Mouse (Mus musculus) heart, embryonic 16.5 days (tissue): Measurements from ENCODE around the gene Thada. TPM values are rescaled to one million over a fixed set of nuclear protein-coding genes. Genes with fewer than 3 reads are reported as not detected.
"Not testable (repeated sequence)": the region's sequence is repeated elsewhere in the genome, so short reads cannot be mapped to it uniquely, and the experiment has no call there.

Experiments
- ATAC-seq: fragments of 200-750 bp; cut with Nextera tagmentation; replicated peaks from 2 replicates; pipeline ENCODE4 v1.8.0; 2017; ENCODE audit warnings: moderate number of reproducible peaks; ENCODE audit not compliant: insufficient read depth, low FRiP score; ENCODE audit errors: extremely low read depth
- H3K27ac ChIP-seq: fragments of 300-500 bp; sonication (generic); 2 replicates; pipeline ENCODE4 v1.5.1; 2014; ENCODE audit warnings: mild to moderate bottlenecking, low read length, control low read depth, moderate library complexity
- H3K27me3 ChIP-seq: fragments of 300-500 bp; sonication (generic); 2 replicates; pipeline ENCODE4 v1.6.1; 2014; ENCODE audit warnings: low read length, mixed read lengths; ENCODE audit not compliant: control insufficient read depth, insufficient read depth
- H3K36me3 ChIP-seq: fragments of 300-500 bp; sonication (generic); 2 replicates; pipeline ENCODE4 v1.6.1; 2014; ENCODE audit not compliant: control insufficient read depth, insufficient read depth
- H3K4me1 ChIP-seq: fragments of 300-500 bp; sonication (generic); 2 replicates; pipeline ENCODE4 v1.6.1; 2014; ENCODE audit warnings: low read length, mixed read lengths; ENCODE audit not compliant: control insufficient read depth, insufficient read depth
- H3K4me2 ChIP-seq: fragments of 300-500 bp; sonication (generic); 2 replicates; pipeline ENCODE4 v1.6.1; 2014; ENCODE audit warnings: low read depth, mild to moderate bottlenecking, control low read depth, low read length
- H3K4me3 ChIP-seq: fragments of 300-500 bp; sonication (generic); 2 replicates; pipeline ENCODE4 v1.5.1; 2014; ENCODE audit warnings: mild to moderate bottlenecking, control low read depth, low read length
- H3K9ac ChIP-seq: fragments of 300-500 bp; sonication (generic); 2 replicates; pipeline ENCODE4 v1.6.1; 2014; ENCODE audit warnings: low read length, control low read depth
- H3K9me3 ChIP-seq: fragments of 300-500 bp; sonication (generic); replicated peaks from 2 replicates; pipeline ENCODE4 v1.6.1; 2016; ENCODE audit warnings: low read length; ENCODE audit not compliant: control insufficient read depth
- WGBS: fragments of 180-500 bp; shearing (Covaris S2); extraction: QIAGEN DNeasy Blood & Tissue Kit; methylation state at CpG from one replicate; pipeline ENCODE4 v1.1.7; 2014; 5-methylcytosine and 5-hydroxymethylcytosine counted together
- polyA plus RNA-seq: library from polyadenylated mRNA; unstranded; fragments of >200 nt; fragmentation: Nextera tagmentation; extraction: Ambion mirVana; gene quantifications from 2 replicates; pipeline ENCODE4 v1.2.1, GENCODE M21; 2015

Gene Thada
- polyA plus RNA-seq, 1 experiment from 2014 or later, result 4.8 TPM

- Histone ChIP-seq H3K9ac (peak overlapping the region; percentile 90), H3K4me2 (peak overlapping the region; percentile 99), H3K4me1 (peaks cover 33% of the 10 kb centered on the region), H3K27ac (peak overlapping the region; percentile 99), H3K4me3 (peak overlapping the region; percentile 85)
- WGBS, result 0% methylated on average over 13 of the region's 37 CpGs
- not testable (repeated sequence) for H3K36me3 ChIP-seq, H3K9me3 ChIP-seq, H3K27me3 ChIP-seq
- peak; percentile 26 for ATAC-seq
Observed at GRCm38 (mm10) chr17:84187264-84187663, 278.7 kb downstream of the Thada start.

- Histone ChIP-seq H3K9ac (peak overlapping the region; percentile 88), H3K27ac (peak overlapping the region; percentile 86), H3K36me3 (no peaks in the 10 kb centered on the region; the same call in 1 of the 2 replicates), H3K4me2 (peak overlapping the region; percentile 76), H3K9me3 (no peaks in the 10 kb centered on the region), H3K4me3 (peak overlapping the region; percentile 65), H3K4me1 (peaks cover 30% of the 10 kb centered on the region), H3K27me3 (no peaks in the 10 kb centered on the region)
- WGBS, result 2% methylated on average over 79 of the region's 80 CpGs
- no peak for ATAC-seq
Observed at GRCm38 (mm10) chr17:84186451-84187202, 279.4 kb downstream of the Thada start.

GRCm38 (mm10) chr17:84185581-84186450, 280.2 kb downstream of the Thada start:
- Histone ChIP-seq H3K36me3 (no peaks in the 10 kb centered on the region), H3K27ac (peak overlapping the region; percentile 86), H3K9me3 (no peaks in the 10 kb centered on the region), H3K4me2 (peak overlapping the region; percentile 76), H3K9ac (peak overlapping the region; percentile 88), H3K27me3 (no peaks in the 10 kb centered on the region), H3K4me3 (peak overlapping the region; percentile 65), H3K4me1 (peaks cover 36% of the 10 kb centered on the region)
- no peak for ATAC-seq
- WGBS, result 1% methylated on average over 94 of the region's 108 CpGs

GRCm38 (mm10) chr17:84185011-84185411, 281.0 kb downstream of the Thada start:
- H3K36me3 ChIP-seq, result no peaks in the 10 kb centered on the region
- H3K27ac ChIP-seq, result peak overlapping the region; percentile 82
- H3K27me3 ChIP-seq, result no peaks in the 10 kb centered on the region
- H3K4me1 ChIP-seq, result peaks cover 42% of the 10 kb centered on the region
- WGBS, result 5% methylated on average over 7 of the region's 7 CpGs
- peak overlapping the region; percentile 65 for H3K4me3 ChIP-seq
- peak overlapping the region; percentile 76 for H3K4me2 ChIP-seq
- H3K9me3 ChIP-seq, result no peaks in the 10 kb centered on the region
- ATAC-seq, result no peak
- peak overlapping the region; percentile 88 for H3K9ac ChIP-seq

GRCm38 (mm10) chr17:84183291-84183781, 282.7 kb downstream of the Thada start:
- Histone ChIP-seq H3K9me3 (no peaks in the 10 kb centered on the region), H3K4me2 (peak overlapping the region; percentile 66), H3K27me3 (no peaks in the 10 kb centered on the region), H3K4me1 (peaks cover 33% of the 10 kb centered on the region), H3K9ac (peak overlapping the region; percentile 67), H3K4me3 (peak overlapping the region; percentile 40), H3K36me3 (no peaks in the 10 kb centered on the region), H3K27ac (peak overlapping the region; percentile 86)
- ATAC-seq, result no peak
- 3% methylated on average over 12 of the region's 12 CpGs for WGBS

GRCm38 (mm10) chr17:84182311-84183271, 283.4 kb downstream of the Thada start:
- no peaks in the 10 kb centered on the region for H3K36me3 ChIP-seq
- H3K9me3 ChIP-seq, result no peaks in the 10 kb centered on the region
- 36% methylated on average over 16 of the region's 16 CpGs for WGBS
- H3K4me3 ChIP-seq, result peak overlapping the region; percentile 40
- H3K4me1 ChIP-seq, result peaks cover 33% of the 10 kb centered on the region
- peak overlapping the region; percentile 86 for H3K27ac ChIP-seq
- peak overlapping the region; percentile 67 for H3K9ac ChIP-seq
- ATAC-seq, result no peak
- H3K4me2 ChIP-seq, result peak overlapping the region; percentile 66
- no peaks in the 10 kb centered on the region for H3K27me3 ChIP-seq

GRCm38 (mm10) chr17:84181502-84182310, 284.3 kb downstream of the Thada start:
- WGBS, result 55% methylated on average over 18 of the region's 18 CpGs
- no peaks in the 10 kb centered on the region for H3K36me3 ChIP-seq
- peaks cover 33% of the 10 kb centered on the region for H3K4me1 ChIP-seq
- no peak overlapping the region; the same call in 1 of the 2 replicates for H3K4me3 ChIP-seq
- ATAC-seq, result no peak
- H3K9ac ChIP-seq, result peak overlapping the region; percentile 32
- no peaks in the 10 kb centered on the region for H3K27me3 ChIP-seq
- H3K9me3 ChIP-seq, result no peaks in the 10 kb centered on the region
- peak overlapping the region; percentile 86 for H3K27ac ChIP-seq
- H3K4me2 ChIP-seq, result peak overlapping the region; percentile 66; the same call in 1 of the 2 replicates
